Mouse (Mus musculus) liver, embryonic 14.5 days (tissue): ENCODE measurements around the gene Pdpr. TPM values are rescaled to one million over a fixed set of nuclear protein-coding genes. Genes with fewer than 3 reads are reported as not detected.
"Not testable (repeated sequence)": the region's sequence is repeated elsewhere in the genome, so short reads cannot be mapped to it uniquely, and the experiment has no call there.

Experiments
- ATAC-seq: fragments of 200-750 bp; cut with Nextera tagmentation; 2 replicates; pipeline ENCODE4 v1.8.0; 2017; ENCODE audit warnings: moderate number of reproducible peaks, mild to moderate bottlenecking, moderate library complexity; ENCODE audit not compliant: insufficient read depth
- DNase-seq, 3 experiments: peaks; one replicate each; pipeline ENCODE4 v3.0.0-alpha.2; 2012 to 2013; ENCODE audit warnings: low read depth in 3 of 3, low spot score in 3 of 3
- H3K27ac ChIP-seq: fragments of 300-500 bp; sonication (generic); 2 replicates; pipeline ENCODE4 v1.5.1; 2014; ENCODE audit warnings: moderate library complexity, mild to moderate bottlenecking, control low read depth, inconsistent platforms
- H3K27me3 ChIP-seq: fragments of 300-500 bp; sonication (generic); 2 replicates; pipeline ENCODE4 v1.6.1; 2014; ENCODE audit warnings: mild to moderate bottlenecking, low read length, moderate library complexity; ENCODE audit not compliant: control insufficient read depth, insufficient read depth
- H3K36me3 ChIP-seq: fragments of 300-500 bp; sonication (generic); replicated peaks from 2 replicates; pipeline ENCODE4 v1.6.1; 2014; ENCODE audit warnings: low read depth; ENCODE audit not compliant: control insufficient read depth, insufficient read depth
- H3K4me1 ChIP-seq, 2 experiments: fragments of 200-500 bp in 1 of 2; fragments of 300-500 bp in 1 of 2; sonication (generic) in 1 of 2; replicated peaks; 2 replicates each; pipeline ENCODE4 v1.6.1; 2012 to 2014; ENCODE audit warnings: antibody characterized with exemption in 1 of 2, inconsistent platforms in 1 of 2, low read length in 1 of 2; ENCODE audit not compliant: control insufficient read depth in 2 of 2, insufficient read depth in 2 of 2
- H3K4me2 ChIP-seq: fragments of 300-500 bp; sonication (generic); 2 replicates; pipeline ENCODE4 v1.6.1; 2014; ENCODE audit warnings: low read depth, mild to moderate bottlenecking, control low read depth, moderate library complexity
- H3K4me3 ChIP-seq, 2 experiments: fragments of 200-500 bp in 1 of 2; fragments of 300-500 bp in 1 of 2; sonication (generic) in 1 of 2; 2 replicates each; pipeline ENCODE4 v1.5.1; 2012 to 2014; ENCODE audit warnings: low read depth in 2 of 2, low read length in 2 of 2, mild to moderate bottlenecking in 2 of 2, control low read depth in 1 of 2, inconsistent platforms in 1 of 2, moderate library complexity in 1 of 2; ENCODE audit not compliant: insufficient read depth in 1 of 2
- H3K9ac ChIP-seq: fragments of 300-500 bp; sonication (generic); replicated peaks from 2 replicates; pipeline ENCODE4 v1.6.1; 2014; ENCODE audit warnings: mild to moderate bottlenecking, control low read depth, moderate library complexity
- H3K9me3 ChIP-seq: fragments of 300-500 bp; sonication (generic); 2 replicates; pipeline ENCODE4 v1.6.1; 2016; ENCODE audit warnings: low read length, mixed read lengths; ENCODE audit not compliant: control insufficient read depth
- CTCF ChIP-seq: IDR thresholded peaks from 2 replicates; pipeline ENCODE4 v1.5.1; 2016; ENCODE audit warnings: antibody characterized with exemption, low read depth, control low read depth
- EP300 ChIP-seq: IDR thresholded peaks from 2 replicates; pipeline ENCODE4 v1.6.1; 2016; ENCODE audit warnings: antibody characterized with exemption, low read depth
- WGBS: fragments of 180-500 bp; shearing (Covaris S2); extraction: QIAGEN DNeasy Blood & Tissue Kit; methylation state at CpG from one replicate; pipeline ENCODE4 v1.1.7; 2014; ENCODE audit not compliant: insufficient replicate concordance; 5-methylcytosine and 5-hydroxymethylcytosine counted together
- polyA plus RNA-seq, 2 experiments: library from polyadenylated mRNA; depleted of rRNA in 1 of 2; stranded (reverse) in 1 of 2; unstranded in 1 of 2; fragments of >200 nt; fragmentation: Nextera tagmentation in 1 of 2; extraction: Ambion mirVana in 1 of 2; gene quantifications; 2 replicates each; pipeline versions ENCODE4 v1.2.1 to v1.2.3; 2012 to 2014

Pdpr gene
- polyA plus RNA-seq, 2 experiments: 1.0 to 1.6 TPM

GRCm38 (mm10) chr8:111090126-111090525 lies 4.3 kb upstream of the Pdpr start:
- peak; percentile 47 to 56 (median 56) for DNase-seq
- H3K27me3 ChIP-seq: no peaks in the 10 kb centered on the region
- ATAC-seq: no peak
- no peak overlapping the region for H3K27ac ChIP-seq
- TF ChIP-seq EP300: no peak
- peak; percentile 89 for TF ChIP-seq CTCF
- 6% methylated on average over 2 of the region's 2 CpGs for WGBS
- H3K4me3 ChIP-seq: no peak overlapping the region
- no peak overlapping the region for H3K4me2 ChIP-seq
- H3K9ac ChIP-seq: no peak overlapping the region
- no peaks in the 10 kb centered on the region for H3K36me3 ChIP-seq
- H3K4me1 ChIP-seq: peaks cover 2 to 7% of the 10 kb centered on the region in 2 experiments; a peak in 2 of 4 replicates
- no peaks in the 10 kb centered on the region for H3K9me3 ChIP-seq

GRCm38 (mm10) chr8:111091706-111092105 lies 2.7 kb upstream of the Pdpr start:
- DNase-seq (no peak), ATAC-seq (no peak)
- Histone ChIP-seq H3K4me2 (no peak overlapping the region), H3K9me3 (no peaks in the 10 kb centered on the region), H3K4me3 (no peak overlapping the region), H3K27ac (no peak overlapping the region), H3K27me3 (no peaks in the 10 kb centered on the region), H3K36me3 (no peaks in the 10 kb centered on the region), H3K4me1 (peaks cover 2 to 7% of the 10 kb centered on the region in 2 experiments; a peak in 2 of 4 replicates), H3K9ac (no peak overlapping the region)
- TF ChIP-seq EP300 (no peak), CTCF (no peak)
- WGBS: 70% methylated on average over 7 of the region's 7 CpGs

- 74% methylated on average over 5 of the region's 6 CpGs for WGBS
These were observed 2.1 kb upstream of the Pdpr start, which contains the start of gene Clec18a for GRCm38 (mm10) chr8:111092326-111092725. Clec18a (minus strand) TSS chr8:111092426.

DNA sequence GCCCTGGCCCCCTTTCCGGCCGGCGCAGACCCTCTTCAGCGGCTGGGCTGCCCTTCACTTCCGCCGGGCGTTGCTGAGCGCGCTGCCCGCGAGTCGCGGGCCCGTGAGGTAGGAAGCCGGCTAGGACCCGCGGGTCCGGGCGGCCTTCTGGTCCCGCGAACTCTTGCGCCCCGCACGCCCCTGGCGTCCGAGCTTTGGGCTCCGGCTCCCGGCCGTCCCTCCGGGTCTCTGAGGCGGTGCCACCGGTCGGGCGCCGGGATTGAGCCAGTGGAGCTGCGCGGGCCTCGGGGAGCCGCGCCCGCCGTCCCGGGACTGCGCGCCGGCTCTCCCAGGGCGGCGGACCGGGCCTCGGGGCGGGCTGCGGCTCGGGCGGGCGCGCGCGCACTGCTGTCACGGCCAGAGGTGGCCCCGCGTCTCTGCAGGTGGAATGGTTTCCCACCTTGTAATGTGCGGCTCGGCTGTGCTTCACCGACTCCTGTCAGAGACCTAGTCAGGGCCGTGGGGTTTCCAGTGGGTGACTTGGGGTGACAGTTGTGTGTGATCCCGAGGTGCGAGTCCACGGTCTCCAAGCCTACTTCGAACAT lies 381 bp downstream of the Pdpr start:
- peak overlapping the region; percentile 73 for H3K4me2 ChIP-seq
- DNase-seq, H3K9me3 ChIP-seq, H3K27ac ChIP-seq, H3K36me3 ChIP-seq, H3K27me3 ChIP-seq, H3K4me1 ChIP-seq: not testable (repeated sequence)
- peak; percentile 78 for ATAC-seq
- peak overlapping the region; percentile 52 for H3K9ac ChIP-seq
- H3K4me3 ChIP-seq: peak overlapping the region; percentile 59 to 80
- WGBS: under 1% methylated on average over 51 of the region's 69 CpGs

More at GRCm38 (mm10) chr8:111092326-111092725, 2.1 kb upstream of the Pdpr start, which contains the start of gene Clec18a:
- not testable (repeated sequence) for H3K9me3 ChIP-seq, H3K9ac ChIP-seq, DNase-seq, H3K4me3 ChIP-seq, ATAC-seq, H3K4me1 ChIP-seq, H3K36me3 ChIP-seq, H3K27me3 ChIP-seq, H3K4me2 ChIP-seq, H3K27ac ChIP-seq

DNA sequence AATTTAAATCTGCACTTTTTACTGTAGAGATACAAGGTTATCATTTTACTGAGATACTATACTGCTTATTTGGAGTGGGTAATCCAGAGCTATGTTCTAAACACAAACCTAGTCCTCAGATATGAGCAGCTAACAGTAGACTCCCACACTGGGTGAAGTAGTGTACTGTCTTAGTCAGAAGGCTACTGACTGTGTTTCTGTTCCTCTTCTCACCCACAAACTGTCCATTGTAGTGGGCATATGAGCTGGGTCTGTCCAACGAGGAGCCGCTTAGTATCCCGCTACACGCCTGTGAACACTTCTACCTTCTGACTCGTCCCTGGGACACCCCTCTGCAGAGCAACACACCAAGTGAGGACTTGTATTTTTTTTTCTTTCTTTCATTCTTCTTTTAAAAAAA lies 20.5 kb downstream of the Pdpr start:
- H3K9ac ChIP-seq: no peak overlapping the region
- H3K4me3 ChIP-seq: no peak overlapping the region
- no peak overlapping the region for H3K4me2 ChIP-seq
- ATAC-seq (no peak), DNase-seq (no peak)
- 77% methylated on average over 5 of the region's 5 CpGs for WGBS
- no peaks in the 10 kb centered on the region for H3K9me3 ChIP-seq
- no peak for TF ChIP-seq CTCF
- TF ChIP-seq EP300: no peak
- no peaks in the 10 kb centered on the region for H3K27me3 ChIP-seq
- no peaks in the 10 kb centered on the region for H3K4me1 ChIP-seq
- H3K27ac ChIP-seq: no peak overlapping the region
- H3K36me3 ChIP-seq: no peaks in the 10 kb centered on the region; the same call in 1 of the 2 replicates
